Comparison of ENCODE assay signal across 8 mouse cellular contexts in genomic region chr19:4125741-4126696, GRCm38 (mm10). TPM values are rescaled to one million over a fixed set of nuclear protein-coding genes. Genes with fewer than 3 reads are reported as not detected.
DNase-seq lines count a peak whose midpoint lies in the region; ATAC-seq and TF ChIP-seq lines count a peak whose summit lies in the region.

TSS of gene Aip (minus strand) at chr19:4125858.

- WGBS in bone marrow, adult 2 months = under 1% methylated on average over 64 of the region's 64 CpGs
- WGBS in embryonic facial prominence, embryonic 15.5 days = under 1% methylated on average over 63 of the region's 64 CpGs
- 2% methylated on average over 63 of the region's 64 CpGs for WGBS in kidney, embryonic 14.5 days
- under 1% methylated on average over 62 of the region's 64 CpGs for WGBS in limb, embryonic 15.5 days

- DNase-seq in 416B (ENCODE audit: low read depth) = peak; percentile 98
- DNase-seq in heart, adult 9 months (ENCODE audit: low spot score in 2 of 2) = peak; percentile 97 to 98
- peak; percentile 96 to 97 for DNase-seq in monocyte, adult 2 months (ENCODE audit: low read depth in 1 of 2, low spot score in 2 of 2)
- DNase-seq in spleen, postnatal 36 days (ENCODE audit: low spot score in 2 of 2) = peak; percentile 99

- H3K9ac ChIP-seq in embryonic facial prominence, embryonic 15.5 days = peak within 1 kb of the TSS; percentile 81
- H3K9ac ChIP-seq in kidney, embryonic 14.5 days (ENCODE audit: low read depth, low read length) = peak within 1 kb of the TSS; percentile 87
- peak within 1 kb of the TSS; percentile 79 for H3K9ac ChIP-seq in limb, embryonic 15.5 days

- peak within 1 kb of the TSS; percentile 72 for H3K27ac ChIP-seq in bone marrow, adult 2 months (ENCODE audit: control insufficient read depth, insufficient read depth, low read depth, low read length, poor library complexity)
- peak within 1 kb of the TSS; percentile 83 for H3K27ac ChIP-seq in embryonic facial prominence, embryonic 15.5 days (replicated peaks)
- H3K27ac ChIP-seq in kidney, embryonic 14.5 days (ENCODE audit: low read depth, low read length) = peak within 1 kb of the TSS; percentile 47; the same call in 1 of the 2 replicates
- H3K27ac ChIP-seq in limb, embryonic 15.5 days = peak within 1 kb of the TSS; percentile 75

- peak within 1 kb of the TSS; percentile 72 for H3K4me2 ChIP-seq in embryonic facial prominence, embryonic 15.5 days (replicated peaks)
- peak within 1 kb of the TSS; percentile 81 for H3K4me2 ChIP-seq in kidney, embryonic 14.5 days (replicated peaks; ENCODE audit: low read depth, low read length)
- H3K4me2 ChIP-seq in limb, embryonic 15.5 days = peak within 1 kb of the TSS; percentile 66

- no peaks in the 10 kb centered on the region for H3K9me3 ChIP-seq in embryonic facial prominence, embryonic 15.5 days (replicated peaks)
- no peaks in the 10 kb centered on the region for H3K9me3 ChIP-seq in kidney, embryonic 14.5 days (ENCODE audit: control insufficient read depth, low read length)
- H3K9me3 ChIP-seq in limb, embryonic 15.5 days = no peaks in the 10 kb centered on the region

- TF ChIP-seq CTCF in bone marrow, adult 2 months (IDR thresholded peaks at IDR 0.05; ENCODE audit: control insufficient read depth, insufficient read depth, low read length) = peak; percentile 79

- H3K36me3 ChIP-seq in embryonic facial prominence, embryonic 15.5 days = peaks cover 25% of the 10 kb centered on the region
- H3K36me3 ChIP-seq in kidney, embryonic 14.5 days (ENCODE audit: control insufficient read depth, insufficient read depth, low read length) = peaks cover 26% of the 10 kb centered on the region
- peaks cover 31% of the 10 kb centered on the region for H3K36me3 ChIP-seq in limb, embryonic 15.5 days

- peak; percentile 82; the same call in 1 of the 2 replicates for TF ChIP-seq POLR2A in bone marrow, adult 2 months (IDR thresholded peaks at IDR 0.05; ENCODE audit: borderline replicate concordance, control insufficient read depth, low read depth, low read length)

- peak within 1 kb of the TSS; percentile 83 for H3K4me3 ChIP-seq in bone marrow, adult 2 months (replicated peaks; ENCODE audit: control insufficient read depth, low read depth, low read length)
- peak within 1 kb of the TSS; percentile 85 for H3K4me3 ChIP-seq in embryonic facial prominence, embryonic 15.5 days (replicated peaks)
- H3K4me3 ChIP-seq in kidney, embryonic 14.5 days (ENCODE audit: low read length) = peak within 1 kb of the TSS; percentile 88
- peak within 1 kb of the TSS; percentile 81 for H3K4me3 ChIP-seq in limb, embryonic 15.5 days

- ATAC-seq in embryonic facial prominence, embryonic 15.5 days (ENCODE audit: insufficient number of reproducible peaks, low FRiP score, low TSS enrichment, low read depth) = peak; percentile 94
- ATAC-seq in kidney, embryonic 14.5 days (ENCODE audit: low FRiP score, low TSS enrichment) = peak; percentile 96
- ATAC-seq in limb, embryonic 15.5 days (ENCODE audit: insufficient number of reproducible peaks, low FRiP score, low TSS enrichment, low read depth) = peak; percentile 95

- no peaks in the 10 kb centered on the region for H3K27me3 ChIP-seq in embryonic facial prominence, embryonic 15.5 days
- no peaks in the 10 kb centered on the region for H3K27me3 ChIP-seq in kidney, embryonic 14.5 days (ENCODE audit: control insufficient read depth, insufficient read depth, low read length)
- no peaks in the 10 kb centered on the region for H3K27me3 ChIP-seq in limb, embryonic 15.5 days

- peaks cover 8% of the 10 kb centered on the region for H3K4me1 ChIP-seq in bone marrow, adult 2 months (ENCODE audit: control insufficient read depth, insufficient read depth, low read length)
- H3K4me1 ChIP-seq in embryonic facial prominence, embryonic 15.5 days = peaks cover 29% of the 10 kb centered on the region
- peaks cover 8% of the 10 kb centered on the region; the same call in 1 of the 2 replicates for H3K4me1 ChIP-seq in kidney, embryonic 14.5 days (ENCODE audit: control insufficient read depth, insufficient read depth, low read length)
- peaks cover 13% of the 10 kb centered on the region for H3K4me1 ChIP-seq in limb, embryonic 15.5 days

RNA-seq across cellular contexts. Expression of gene Aip, which starts in this region (rescaled TPM):
- 22.0 and 53.5 TPM in 2 replicates for polyA plus RNA-seq in bone marrow, adult 2 months (2011; ENCODE audit: insufficient read depth, insufficient read length, low replicate concordance, missing spikeins)
- 98.5 and 100 TPM in 2 replicates for polyA plus RNA-seq in embryonic facial prominence, embryonic 15.5 days (2015; fragmentation: Nextera tagmentation; extraction: Ambion mirVana)
- polyA plus RNA-seq in kidney, embryonic 14.5 days (2014; fragmentation: Nextera tagmentation; extraction: Ambion mirVana) = 92.0 and 97.5 TPM in 2 replicates
- polyA plus RNA-seq in limb, embryonic 15.5 days (2015; fragmentation: Nextera tagmentation; extraction: Ambion mirVana) = 95.5 and 97.7 TPM in 2 replicates

Comparison
In these comparisons a context has a peak if more than half of its experiments do, and no peak if none do; other contexts are left out.
1. Peak in every context shown above with its lines: DNase-seq, ATAC-seq, H3K4me3 ChIP-seq and H3K27ac ChIP-seq.